19 mouse cellular contexts compared by ENCODE assay signal in the genomic region with DNA sequence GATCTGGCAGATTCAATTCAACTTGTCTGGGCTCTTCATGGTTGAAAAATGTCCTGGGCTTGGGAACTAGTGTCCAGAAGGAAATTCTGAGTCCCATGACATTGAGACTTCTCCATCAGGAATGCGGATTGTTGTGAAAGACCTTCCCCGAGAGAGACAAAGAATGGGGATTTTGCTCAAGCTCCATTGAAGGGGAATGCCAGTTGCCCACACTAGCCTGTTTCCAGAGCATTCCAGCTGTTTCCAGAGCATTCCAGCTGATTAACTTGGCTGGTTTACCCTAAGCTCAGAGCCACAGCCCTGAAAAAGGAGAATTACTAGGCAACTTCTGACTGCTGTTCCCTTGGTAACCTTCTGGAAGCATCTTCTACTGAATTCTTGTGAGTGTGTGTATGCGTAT. TPM values are rescaled to one million over a fixed set of nuclear protein-coding genes. Genes with fewer than 3 reads are reported as not detected.
A peak's percentile ranks its signal among the peaks of the same experiment; 100 is the strongest.
DNase-seq lines count a peak whose midpoint lies in the region; ATAC-seq and TF ChIP-seq lines count a peak whose summit lies in the region.
"Had no signal": no experiment of that assay in that cellular context is flagged by ENCODE, and none has a peak within 500 bp of the region (broad histone marks: within the 10 kb centered on the region; RNA-seq: fewer than 3 reads in every experiment).

No protein-coding gene starts in this region.

- H3K27me3 ChIP-seq in heart, embryonic 11.5 days (ENCODE audit: control insufficient read depth, insufficient read depth, low read length) = no peaks in the 10 kb centered on the region
- H3K27me3 ChIP-seq in lung, postnatal 0 days (replicated peaks; ENCODE audit: insufficient read depth, low read length) = no peaks in the 10 kb centered on the region
- H3K27me3 ChIP-seq: embryonic facial prominence, embryonic 12.5 days; limb, embryonic 12.5 days; liver, embryonic 12.5 days; lung, embryonic 15.5 days; neural tube, embryonic 15.5 days had no signal

- ATAC-seq in heart, embryonic 11.5 days (replicated peaks; ENCODE audit: insufficient number of reproducible peaks, low FRiP score, low TSS enrichment) = no peak
- ATAC-seq in lung, postnatal 0 days = peak; percentile 44
- ATAC-seq: hindbrain, embryonic 16.5 days; liver, embryonic 12.5 days; midbrain, embryonic 16.5 days had no signal

- peaks cover 3% of the 10 kb centered on the region; the same call in 1 of the 2 replicates for H3K9me3 ChIP-seq in heart, embryonic 11.5 days (replicated peaks; ENCODE audit: control insufficient read depth, low read length)
- H3K9me3 ChIP-seq in lung, postnatal 0 days (ENCODE audit: low read length) = no peaks in the 10 kb centered on the region
- H3K9me3 ChIP-seq: liver, embryonic 12.5 days; lung, embryonic 15.5 days had no signal

- no peak overlapping the region for H3K9ac ChIP-seq in heart, embryonic 11.5 days (ENCODE audit: low read depth, low read length)
- H3K9ac ChIP-seq in lung, postnatal 0 days (replicated peaks; ENCODE audit: low read depth) = no peak overlapping the region
- H3K9ac ChIP-seq: embryonic facial prominence, embryonic 12.5 days; limb, embryonic 12.5 days; liver, embryonic 12.5 days; lung, embryonic 15.5 days; neural tube, embryonic 15.5 days had no signal

- no peak overlapping the region for H3K4me3 ChIP-seq in heart, embryonic 11.5 days (ENCODE audit: low read depth, low read length)
- no peak overlapping the region for H3K4me3 ChIP-seq in lung, postnatal 0 days (ENCODE audit: low read depth, low read length)
- H3K4me3 ChIP-seq: embryonic facial prominence, embryonic 12.5 days; forebrain, embryonic 10.5 days; limb, embryonic 12.5 days; liver, embryonic 12.5 days; lung, embryonic 15.5 days; neural tube, embryonic 15.5 days had no signal

- peak; percentile 96 for DNase-seq in heart, adult 11 months
- peak; percentile 55 for DNase-seq in lung, postnatal 0 days (ENCODE audit: low spot score)
- DNase-seq in lung, postnatal 4 days = no peak
- DNase-seq in heart, adult 9 months (ENCODE audit: low spot score in 2 of 2) = peak; percentile 54 to 56
- DNase-seq in retina, postnatal 1 day = no peak
- DNase-seq in thymus, postnatal 4 days = no peak
- DNase-seq: adrenal gland, adult 8-10 months; B cell, adult 2 months; cerebellum, adult 9-11 months; kidney, adult 11 months had no signal

- H3K4me2 ChIP-seq in heart, embryonic 11.5 days = no peak overlapping the region
- no peak overlapping the region for H3K4me2 ChIP-seq in lung, postnatal 0 days (replicated peaks; ENCODE audit: low read depth, low read length)
- H3K4me2 ChIP-seq: embryonic facial prominence, embryonic 12.5 days; limb, embryonic 12.5 days; liver, embryonic 12.5 days; lung, embryonic 15.5 days; neural tube, embryonic 15.5 days had no signal

- H3K4me1 ChIP-seq in heart, embryonic 11.5 days (ENCODE audit: control insufficient read depth, insufficient read depth, low read length) = no peaks in the 10 kb centered on the region
- no peaks in the 10 kb centered on the region for H3K4me1 ChIP-seq in lung, postnatal 0 days (ENCODE audit: insufficient read depth, low read depth, low read length)
- H3K4me1 ChIP-seq: limb, embryonic 12.5 days; liver, embryonic 12.5 days; lung, embryonic 15.5 days had no signal

- no peak overlapping the region for H3K27ac ChIP-seq in heart, embryonic 11.5 days (ENCODE audit: low read depth, low read length)
- no peak overlapping the region for H3K27ac ChIP-seq in lung, postnatal 0 days (ENCODE audit: low read length)
- H3K27ac ChIP-seq: embryonic facial prominence, embryonic 12.5 days; forebrain, embryonic 10.5 days; limb, embryonic 12.5 days; liver, embryonic 12.5 days; lung, embryonic 15.5 days; neural tube, embryonic 15.5 days had no signal

- no peak for TF ChIP-seq EP300 in lung, postnatal 0 days (IDR thresholded peaks at IDR 0.05)

- no peak for TF ChIP-seq CTCF in lung, postnatal 0 days (IDR thresholded peaks at IDR 0.05)

- H3K36me3 ChIP-seq in heart, embryonic 11.5 days (ENCODE audit: control insufficient read depth, insufficient read depth, low read length) = no peaks in the 10 kb centered on the region
- H3K36me3 ChIP-seq in lung, postnatal 0 days (ENCODE audit: insufficient read depth, low read length) = no peaks in the 10 kb centered on the region
- H3K36me3 ChIP-seq: embryonic facial prominence, embryonic 12.5 days; limb, embryonic 12.5 days; liver, embryonic 12.5 days; lung, embryonic 15.5 days; neural tube, embryonic 15.5 days had no signal

- 86% methylated on average over 3 of the region's 3 CpGs for WGBS in heart, embryonic 11.5 days (ENCODE audit: insufficient replicate concordance)
- WGBS in lung, postnatal 0 days = 72% methylated on average over 3 of the region's 3 CpGs

RNA-seq across cellular contexts. Expression of gene Kazn, which starts 32.3 kb away (rescaled TPM):
- polyA plus RNA-seq in heart, embryonic 11.5 days (2014; fragmentation: Nextera tagmentation; extraction: Ambion mirVana) = 5.8 and 8.0 TPM in 2 replicates
- polyA plus RNA-seq in lung, postnatal 0 days (2015; fragmentation: Nextera tagmentation; extraction: Ambion mirVana) = 6.0 and 8.6 TPM in 2 replicates

Comparison
In these comparisons a context has a peak if more than half of its experiments do, and no peak if none do; other contexts are left out.
1. DNase-seq: peak in heart, adult 11 months (single experiment), lung, postnatal 0 days (single experiment) and heart, adult 9 months (2 of 2); none in lung, postnatal 4 days (0 of 2), retina, postnatal 1 day (single experiment) and thymus, postnatal 4 days (single experiment).